Mouse (Mus musculus): ENCODE results near the gene Hist1h2bf. TPM values are rescaled to one million over a fixed set of nuclear protein-coding genes. Genes with fewer than 3 reads are reported as not detected.
"Not testable (repeated sequence)": the region's sequence is repeated elsewhere in the genome, so short reads cannot be mapped to it uniquely, and the experiment has no call there.

Gene Hist1h2bf
- polyA plus RNA-seq, 1 experiment from 2014 or later = 2.7 TPM

- H3K9ac ChIP-seq (replicated peaks; ENCODE audit: low read length) = peak within 1 kb of the TSS; percentile 53; the same call in 1 of the 2 replicates
- peak within 1 kb of the TSS; percentile 88 for H3K27ac ChIP-seq (replicated peaks; ENCODE audit: low read depth, low read length)
- H3K36me3 ChIP-seq (ENCODE audit: control insufficient read depth, insufficient read depth, low read length) = no peaks in the 10 kb centered on the region
- peak; percentile 96 for DNase-seq
- ATAC-seq (ENCODE audit: low FRiP score, low TSS enrichment) = peak; percentile 97
- no peaks in the 10 kb centered on the region for H3K4me1 ChIP-seq (ENCODE audit: control insufficient read depth, insufficient read depth, low read length)
- H3K4me2 ChIP-seq (ENCODE audit: low read length) = peak within 1 kb of the TSS; percentile 85
- H3K9me3 ChIP-seq (ENCODE audit: control insufficient read depth, low read length) = no peaks in the 10 kb centered on the region
- no peaks in the 10 kb centered on the region for H3K27me3 ChIP-seq (ENCODE audit: control insufficient read depth, insufficient read depth, low read length)
- under 1% methylated on average over 31 of the region's 45 CpGs for WGBS
- H3K4me3 ChIP-seq (replicated peaks; ENCODE audit: low read depth, low read length) = peak within 1 kb of the TSS; percentile 45
Measured at GRCm38 (mm10) chr13:23543965-23544786, 29.8 kb downstream of the Hist1h2bf start, which contains the start of gene Hist1h3f. TSS of gene Hist1h3f (plus strand) at chr13:23544052.

- H3K27me3 ChIP-seq (ENCODE audit: control insufficient read depth, insufficient read depth, low read length); H3K36me3 ChIP-seq (ENCODE audit: control insufficient read depth, insufficient read depth, low read length); H3K9me3 ChIP-seq (ENCODE audit: control insufficient read depth, low read length); H3K4me1 ChIP-seq (ENCODE audit: control insufficient read depth, insufficient read depth, low read length): not testable (repeated sequence)
- Histone ChIP-seq H3K4me2 (ENCODE audit: low read length) (peak within 1 kb of the TSS; percentile 85), H3K9ac (replicated peaks; ENCODE audit: low read length) (peak within 1 kb of the TSS; percentile 34; the same call in 1 of the 2 replicates), H3K27ac (replicated peaks; ENCODE audit: low read depth, low read length) (peak within 1 kb of the TSS; percentile 76), H3K4me3 (replicated peaks; ENCODE audit: low read depth, low read length) (peak within 1 kb of the TSS; percentile 45)
- 0% methylated on average over 34 of the region's 42 CpGs for WGBS
- ATAC-seq (ENCODE audit: low FRiP score, low TSS enrichment) (peak; percentile 87), DNase-seq (peak; percentile 87)
Measured at GRCm38 (mm10) chr13:23542999-23543607, 30.9 kb downstream of the Hist1h2bf start, which contains the start of gene Hist1h2bh. TSS of gene Hist1h2bh (minus strand) at chr13:23543392.

DNA sequence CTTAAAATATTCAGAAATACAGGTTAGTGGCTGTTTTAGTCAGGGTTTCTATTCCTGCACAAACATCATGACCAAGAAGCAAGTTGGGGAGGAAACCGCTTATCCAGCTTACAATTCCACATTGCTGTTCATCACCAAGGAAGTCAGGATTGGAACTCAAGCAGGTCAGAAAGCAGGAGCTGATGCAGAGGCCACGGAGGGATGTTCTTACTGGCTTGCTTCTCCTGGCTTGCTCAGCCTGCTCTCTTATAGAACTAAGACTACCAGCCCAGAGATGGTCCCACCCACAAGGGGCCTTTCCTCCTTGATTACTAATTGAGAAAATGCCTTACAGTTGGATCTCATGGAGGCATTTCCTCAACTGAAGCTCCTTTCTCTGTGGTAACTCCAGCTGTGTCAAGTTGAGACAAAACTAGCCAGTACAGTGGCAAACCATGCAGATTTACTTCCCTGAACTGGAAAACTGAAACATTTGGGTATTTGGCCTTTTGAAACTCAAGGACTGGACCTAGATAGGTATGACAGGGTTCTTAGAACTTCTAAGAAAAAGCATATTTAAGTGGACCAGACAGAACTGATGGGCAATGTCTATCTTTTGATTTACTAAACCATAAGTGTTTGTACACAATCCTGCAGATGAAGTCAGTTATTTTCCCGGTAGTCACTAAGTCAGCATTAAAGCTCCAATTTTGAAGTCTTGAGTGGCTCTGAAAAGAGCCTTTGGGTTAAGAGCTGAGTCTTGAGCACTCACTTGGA, 31.6 kb downstream of the Hist1h2bf start:
- not testable (repeated sequence) for H3K36me3 ChIP-seq (ENCODE audit: control insufficient read depth, insufficient read depth, low read length); DNase-seq; H3K4me1 ChIP-seq (ENCODE audit: control insufficient read depth, insufficient read depth, low read length); H3K27me3 ChIP-seq (ENCODE audit: control insufficient read depth, insufficient read depth, low read length); ATAC-seq (ENCODE audit: low FRiP score, low TSS enrichment); H3K9me3 ChIP-seq (ENCODE audit: control insufficient read depth, low read length)
- 2% methylated on average over 3 of the region's 3 CpGs for WGBS
- peak overlapping the region; percentile 85 for H3K4me2 ChIP-seq (ENCODE audit: low read length)
- H3K4me3 ChIP-seq (replicated peaks; ENCODE audit: low read depth, low read length) = peak overlapping the region; percentile 39
- H3K9ac ChIP-seq (replicated peaks; ENCODE audit: low read length) = peak overlapping the region; percentile 27; the same call in 1 of the 2 replicates
- 0 out of 2 replicates have a peak overlapping the region, but pooled peaks have one; percentile 70 for H3K27ac ChIP-seq (replicated peaks; ENCODE audit: low read depth, low read length)

DNA sequence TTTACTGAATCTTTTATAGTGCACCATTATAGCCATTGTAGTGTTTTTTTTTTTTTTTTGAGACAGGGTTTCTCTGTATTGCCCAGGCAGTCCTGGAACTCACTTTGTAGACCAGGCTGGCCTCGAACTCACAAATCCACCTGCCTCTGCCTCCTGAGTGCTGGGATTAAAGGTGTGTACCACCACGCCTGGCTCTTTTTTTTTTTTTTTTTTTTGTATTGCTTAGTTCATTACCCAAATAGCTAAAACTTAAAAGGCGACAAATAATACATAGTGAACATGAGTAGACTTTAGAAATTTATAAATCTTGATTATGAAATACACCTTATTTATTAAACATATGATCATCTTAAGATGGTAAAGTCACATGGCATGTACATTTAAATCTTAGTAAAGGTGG, 32.5 kb downstream of the Hist1h2bf start:
- Histone ChIP-seq H3K36me3 (ENCODE audit: control insufficient read depth, insufficient read depth, low read length) (no peaks in the 10 kb centered on the region), H3K4me1 (ENCODE audit: control insufficient read depth, insufficient read depth, low read length) (0 out of 2 replicates have a peak, but pooled peaks cover 7% of the 10 kb centered on the region), H3K27ac (replicated peaks; ENCODE audit: low read depth, low read length) (no peak overlapping the region), H3K27me3 (ENCODE audit: control insufficient read depth, insufficient read depth, low read length) (no peaks in the 10 kb centered on the region), H3K9me3 (ENCODE audit: control insufficient read depth, low read length) (no peaks in the 10 kb centered on the region), H3K9ac (replicated peaks; ENCODE audit: low read length) (no peak overlapping the region), H3K4me3 (replicated peaks; ENCODE audit: low read depth, low read length) (no peak overlapping the region), H3K4me2 (ENCODE audit: low read length) (no peak overlapping the region)
- no peak for ATAC-seq (ENCODE audit: low FRiP score, low TSS enrichment)
- WGBS = 87% methylated on average over 3 of the region's 3 CpGs
- DNase-seq = no peak

GRCm38 (mm10) chr13:23539821-23540220, 34.2 kb downstream of the Hist1h2bf start:
- not testable (repeated sequence) for H3K9me3 ChIP-seq (ENCODE audit: control insufficient read depth, low read length); H3K4me1 ChIP-seq (ENCODE audit: control insufficient read depth, insufficient read depth, low read length); H3K4me3 ChIP-seq (replicated peaks; ENCODE audit: low read depth, low read length); H3K27ac ChIP-seq (replicated peaks; ENCODE audit: low read depth, low read length); ATAC-seq (ENCODE audit: low FRiP score, low TSS enrichment); H3K36me3 ChIP-seq (ENCODE audit: control insufficient read depth, insufficient read depth, low read length); H3K27me3 ChIP-seq (ENCODE audit: control insufficient read depth, insufficient read depth, low read length); H3K9ac ChIP-seq (replicated peaks; ENCODE audit: low read length); H3K4me2 ChIP-seq (ENCODE audit: low read length); DNase-seq
- 79% methylated on average over 1 of the region's 1 CpGs for WGBS

- DNase-seq (no peak), ATAC-seq (ENCODE audit: low FRiP score, low TSS enrichment) (no peak)
- no peaks in the 10 kb centered on the region for H3K36me3 ChIP-seq (ENCODE audit: control insufficient read depth, insufficient read depth, low read length)
- 80% methylated on average over 5 of the region's 5 CpGs for WGBS
- H3K4me2 ChIP-seq (ENCODE audit: low read length) = no peak overlapping the region
- H3K27ac ChIP-seq (replicated peaks; ENCODE audit: low read depth, low read length) = no peak overlapping the region
- no peaks in the 10 kb centered on the region for H3K27me3 ChIP-seq (ENCODE audit: control insufficient read depth, insufficient read depth, low read length)
- H3K9ac ChIP-seq (replicated peaks; ENCODE audit: low read length) = no peak overlapping the region
- no peak overlapping the region for H3K4me3 ChIP-seq (replicated peaks; ENCODE audit: low read depth, low read length)
- H3K9me3 ChIP-seq (ENCODE audit: control insufficient read depth, low read length) = no peaks in the 10 kb centered on the region
- peaks cover 18% of the 10 kb centered on the region for H3K4me1 ChIP-seq (ENCODE audit: control insufficient read depth, insufficient read depth, low read length)
Measured at GRCm38 (mm10) chr13:23538249-23538648, 35.7 kb downstream of the Hist1h2bf start.

- H3K4me2 ChIP-seq (ENCODE audit: low read length) = peak overlapping the region; percentile 79
- DNase-seq (no peak), ATAC-seq (ENCODE audit: low FRiP score, low TSS enrichment) (no peak)
- 77% methylated on average over 3 of the region's 3 CpGs for WGBS
- H3K9ac ChIP-seq (replicated peaks; ENCODE audit: low read length) = no peak overlapping the region
- H3K9me3 ChIP-seq (ENCODE audit: control insufficient read depth, low read length) = no peaks in the 10 kb centered on the region
- H3K4me3 ChIP-seq (replicated peaks; ENCODE audit: low read depth, low read length) = no peak overlapping the region
- H3K27ac ChIP-seq (replicated peaks; ENCODE audit: low read depth, low read length) = no peak overlapping the region
- peaks cover 29% of the 10 kb centered on the region for H3K4me1 ChIP-seq (ENCODE audit: control insufficient read depth, insufficient read depth, low read length)
- H3K27me3 ChIP-seq (ENCODE audit: control insufficient read depth, insufficient read depth, low read length) = no peaks in the 10 kb centered on the region
- H3K36me3 ChIP-seq (ENCODE audit: control insufficient read depth, insufficient read depth, low read length) = no peaks in the 10 kb centered on the region
Measured at GRCm38 (mm10) chr13:23537006-23537710, 36.8 kb downstream of the Hist1h2bf start.

Data from midbrain, embryonic 14.5 days (tissue).